Mouse (Mus musculus): ENCODE data around the gene Gm5431. TPM values are rescaled to one million over a fixed set of nuclear protein-coding genes. Genes with fewer than 3 reads are reported as not detected.

Gm5431 gene
- polyA plus RNA-seq, 2 experiments: 0.16 to 0.22 TPM

- Histone ChIP-seq H3K4me3 (replicated peaks; ENCODE audit: low read length) (no peak overlapping the region), H3K36me3 (ENCODE audit: control insufficient read depth, insufficient read depth, low read length) (no peaks in the 10 kb centered on the region), H3K27me3 (ENCODE audit: control insufficient read depth, insufficient read depth, low read length) (peaks cover 4% of the 10 kb centered on the region; the same call in 1 of the 2 replicates), H3K4me1 (ENCODE audit: control insufficient read depth, insufficient read depth, low read length) (0 out of 2 replicates have a peak, but pooled peaks cover 3% of the 10 kb centered on the region), H3K4me2 (replicated peaks; ENCODE audit: low read depth, low read length, severe bottlenecking) (no peak overlapping the region), H3K27ac (replicated peaks; ENCODE audit: low read depth, low read length) (no peak overlapping the region), H3K9me3 (ENCODE audit: control insufficient read depth, low read length) (no peaks in the 10 kb centered on the region), H3K9ac (ENCODE audit: low read depth, low read length, severe bottlenecking) (no peak overlapping the region)
- no peak for TF ChIP-seq POLR2A (IDR thresholded peaks at IDR 0.05; ENCODE audit: borderline replicate concordance, extremely low read depth, insufficient read depth, insufficient read length)
- DNase-seq (ENCODE audit: low spot score) (no peak), ATAC-seq (ENCODE audit: low FRiP score, low read depth) (no peak)
These were observed 61.2 kb downstream of the Gm5431 start for GRCm38 (mm10) chr11:48840805-48841204.

- H3K9ac ChIP-seq (ENCODE audit: low read depth, low read length, severe bottlenecking): no peak overlapping the region
- H3K27me3 ChIP-seq (ENCODE audit: control insufficient read depth, insufficient read depth, low read length): peaks cover 4% of the 10 kb centered on the region; the same call in 1 of the 2 replicates
- H3K4me3 ChIP-seq (replicated peaks; ENCODE audit: low read length): peak overlapping the region; percentile 69
- TF ChIP-seq POLR2A (IDR thresholded peaks at IDR 0.05; ENCODE audit: borderline replicate concordance, extremely low read depth, insufficient read depth, insufficient read length): no peak
- H3K4me1 ChIP-seq (ENCODE audit: control insufficient read depth, insufficient read depth, low read length): 0 out of 2 replicates have a peak, but pooled peaks cover 3% of the 10 kb centered on the region
- DNase-seq (ENCODE audit: low spot score): no peak
- WGBS: 65% methylated on average over 10 of the region's 10 CpGs
- no peak overlapping the region for H3K27ac ChIP-seq (replicated peaks; ENCODE audit: low read depth, low read length)
- H3K4me2 ChIP-seq (replicated peaks; ENCODE audit: low read depth, low read length, severe bottlenecking): peak overlapping the region; percentile 68; the same call in 1 of the 2 replicates
- no peaks in the 10 kb centered on the region for H3K9me3 ChIP-seq (ENCODE audit: control insufficient read depth, low read length)
- no peak for ATAC-seq (ENCODE audit: low FRiP score, low read depth)
- no peaks in the 10 kb centered on the region for H3K36me3 ChIP-seq (ENCODE audit: control insufficient read depth, insufficient read depth, low read length)
These were observed 62.9 kb downstream of the Gm5431 start for GRCm38 (mm10) chr11:48838879-48839680.

- no peak for ATAC-seq (ENCODE audit: low FRiP score, low read depth)
- no peak for DNase-seq (ENCODE audit: low spot score)
- TF ChIP-seq POLR2A (IDR thresholded peaks at IDR 0.05; ENCODE audit: borderline replicate concordance, extremely low read depth, insufficient read depth, insufficient read length): no peak
- Histone ChIP-seq H3K36me3 (ENCODE audit: control insufficient read depth, insufficient read depth, low read length) (no peaks in the 10 kb centered on the region), H3K9me3 (ENCODE audit: control insufficient read depth, low read length) (no peaks in the 10 kb centered on the region), H3K27ac (replicated peaks; ENCODE audit: low read depth, low read length) (no peak overlapping the region), H3K4me3 (replicated peaks; ENCODE audit: low read length) (peak overlapping the region; percentile 69), H3K9ac (ENCODE audit: low read depth, low read length, severe bottlenecking) (peak overlapping the region; percentile 63), H3K4me2 (replicated peaks; ENCODE audit: low read depth, low read length, severe bottlenecking) (peak overlapping the region; percentile 68), H3K27me3 (ENCODE audit: control insufficient read depth, insufficient read depth, low read length) (peaks cover 4% of the 10 kb centered on the region; the same call in 1 of the 2 replicates), H3K4me1 (ENCODE audit: control insufficient read depth, insufficient read depth, low read length) (0 out of 2 replicates have a peak, but pooled peaks cover 3% of the 10 kb centered on the region)
- 1% methylated on average over 16 of the region's 16 CpGs for WGBS
These were observed 63.7 kb downstream of the Gm5431 start for GRCm38 (mm10) chr11:48838181-48838797.

Other genes starting within 250 kb of the Gm5431 start
- gene Rack1, start 101.9 kb downstream of the Gm5431 start, polyA plus RNA-seq (2012; rRNA removed): 2,038 and 2,666 TPM in 2 replicates
- gene Rack1, start 101.9 kb downstream of the Gm5431 start, polyA plus RNA-seq (2014; fragmentation: Nextera tagmentation; extraction: Ambion mirVana): 939 and 995 TPM in 2 replicates
- 51.5 and 52.4 TPM in 2 replicates for gene Trim41, start 84.9 kb downstream of the Gm5431 start, polyA plus RNA-seq (2012; rRNA removed)
- gene Trim41, start 84.9 kb downstream of the Gm5431 start, polyA plus RNA-seq (2014; fragmentation: Nextera tagmentation; extraction: Ambion mirVana): 5.5 and 7.0 TPM in 2 replicates
- gene Trim7, start 76.1 kb downstream of the Gm5431 start, polyA plus RNA-seq (2012; rRNA removed): 2.6 and 2.9 TPM in 2 replicates
- gene Trim7, start 76.1 kb downstream of the Gm5431 start, polyA plus RNA-seq (2014; fragmentation: Nextera tagmentation; extraction: Ambion mirVana): 1.2 and 2.0 TPM in 2 replicates
- 42.1 and 55.1 TPM in 2 replicates for gene Gm12184, start 75.6 kb downstream of the Gm5431 start, polyA plus RNA-seq (2012; rRNA removed)
- 7.9 and 14.8 TPM in 2 replicates for gene Gm12184, start 75.6 kb downstream of the Gm5431 start, polyA plus RNA-seq (2014; fragmentation: Nextera tagmentation; extraction: Ambion mirVana)
- gene Irgm1, start 30.5 kb downstream of the Gm5431 start, polyA plus RNA-seq (2012; rRNA removed): 3.7 and 4.1 TPM in 2 replicates
- 4.5 and 5.5 TPM in 2 replicates for gene Irgm1, start 30.5 kb downstream of the Gm5431 start, polyA plus RNA-seq (2014; fragmentation: Nextera tagmentation; extraction: Ambion mirVana)
- 0.86 and 0.88 TPM in 2 replicates for gene Psme2b, start 44.0 kb upstream of the Gm5431 start, polyA plus RNA-seq (2012; rRNA removed)
- 2.8 and 3.0 TPM in 2 replicates for gene Psme2b, start 44.0 kb upstream of the Gm5431 start, polyA plus RNA-seq (2014; fragmentation: Nextera tagmentation; extraction: Ambion mirVana)
- 0.05 and 0.06 TPM in 2 replicates for gene Olfr56, start 76.7 kb upstream of the Gm5431 start, polyA plus RNA-seq (2012; rRNA removed)
- gene Olfr56, start 76.7 kb upstream of the Gm5431 start, polyA plus RNA-seq (2014; fragmentation: Nextera tagmentation; extraction: Ambion mirVana): not detected in 2 replicates
- 0.11 and 0.24 TPM in 2 replicates for gene 9930111J21Rik1, start 77.2 kb upstream of the Gm5431 start, polyA plus RNA-seq (2012; rRNA removed)
- 0.36 and 0.37 TPM in 2 replicates for gene 9930111J21Rik1, start 77.2 kb upstream of the Gm5431 start, polyA plus RNA-seq (2014; fragmentation: Nextera tagmentation; extraction: Ambion mirVana)
- gene Gm12185, start 90.0 kb upstream of the Gm5431 start, polyA plus RNA-seq (2012; rRNA removed): 0.04 TPM in 1 of 2 replicates, not detected in the other
- 0.06 TPM in 1 of 2 replicates, not detected in the other for gene Gm12185, start 90.0 kb upstream of the Gm5431 start, polyA plus RNA-seq (2014; fragmentation: Nextera tagmentation; extraction: Ambion mirVana)
- 0.10 and 0.15 TPM in 2 replicates for gene Tgtp1, start 92.0 kb upstream of the Gm5431 start, polyA plus RNA-seq (2012; rRNA removed)
- not detected in 2 replicates for gene Tgtp1, start 92.0 kb upstream of the Gm5431 start, polyA plus RNA-seq (2014; fragmentation: Nextera tagmentation; extraction: Ambion mirVana)
- gene 9930111J21Rik2, start 149.0 kb upstream of the Gm5431 start, polyA plus RNA-seq (2012; rRNA removed): 0.24 and 0.50 TPM in 2 replicates
- gene 9930111J21Rik2, start 149.0 kb upstream of the Gm5431 start, polyA plus RNA-seq (2014; fragmentation: Nextera tagmentation; extraction: Ambion mirVana): 0.12 and 0.64 TPM in 2 replicates
- 0.09 and 0.12 TPM in 2 replicates for gene Tgtp2, start 162.0 kb upstream of the Gm5431 start, polyA plus RNA-seq (2012; rRNA removed)
- 0.18 and 0.33 TPM in 2 replicates for gene Tgtp2, start 162.0 kb upstream of the Gm5431 start, polyA plus RNA-seq (2014; fragmentation: Nextera tagmentation; extraction: Ambion mirVana)
- 0.83 and 1.0 TPM in 2 replicates for gene Ifi47, start 174.4 kb upstream of the Gm5431 start, polyA plus RNA-seq (2012; rRNA removed)
- gene Ifi47, start 174.4 kb upstream of the Gm5431 start, polyA plus RNA-seq (2014; fragmentation: Nextera tagmentation; extraction: Ambion mirVana): 0.72 and 1.2 TPM in 2 replicates
- 0.10 and 0.14 TPM in 2 replicates for gene Olfr1396, start 212.7 kb upstream of the Gm5431 start, polyA plus RNA-seq (2012; rRNA removed)
- 0.11 TPM in 1 of 2 replicates, not detected in the other for gene Olfr1396, start 212.7 kb upstream of the Gm5431 start, polyA plus RNA-seq (2014; fragmentation: Nextera tagmentation; extraction: Ambion mirVana)
- not detected in 2 replicates for gene Olfr1395, start 240.1 kb upstream of the Gm5431 start, polyA plus RNA-seq (2012; rRNA removed)
- not detected in 2 replicates for gene Olfr1395, start 240.1 kb upstream of the Gm5431 start, polyA plus RNA-seq (2014; fragmentation: Nextera tagmentation; extraction: Ambion mirVana)

Measured in limb, embryonic 14.5 days (tissue).